Mouse (Mus musculus): ENCODE measurements around the gene Olfr548-ps1. TPM values are rescaled to one million over a fixed set of nuclear protein-coding genes. Genes with fewer than 3 reads are reported as not detected.

Gene Olfr548-ps1
- total RNA-seq, 1 experiment from 2014 or later = not detected

GRCm38 (mm10) chr7:102564999-102565997, 24.6 kb downstream of the Olfr548-ps1 start, which contains the start of gene Trim21:
TSS of gene Trim21 (minus strand) at chr7:102565486.
- ATAC-seq (replicated peaks in 1 of 2; ENCODE audit: insufficient read depth in 1 of 2, low FRiP score in 2 of 2, low TSS enrichment in 1 of 2, low read depth in 1 of 2, poor library complexity in 2 of 2, severe bottlenecking in 2 of 2) = peak; percentile 100

DNA sequence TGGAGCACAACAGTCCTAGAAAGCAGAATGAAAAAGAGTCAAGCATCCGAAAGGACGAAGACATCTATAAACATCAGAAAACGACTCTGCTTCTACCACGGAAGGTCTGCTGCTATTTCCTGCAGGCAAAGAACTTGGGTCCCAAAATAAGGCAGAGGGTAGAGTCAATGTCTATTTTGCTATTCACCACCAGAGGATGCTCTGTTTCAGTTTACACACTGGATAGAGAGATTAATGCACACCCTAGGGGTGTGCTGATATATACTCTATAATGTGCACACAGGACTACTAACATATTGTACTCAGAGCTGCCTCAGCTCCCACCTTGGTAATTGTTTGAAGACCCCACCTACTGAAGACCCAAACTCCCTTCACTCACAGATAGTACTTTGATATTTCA, 25.5 kb downstream of the Olfr548-ps1 start:
- ATAC-seq (replicated peaks in 1 of 2; ENCODE audit: insufficient read depth in 1 of 2, low FRiP score in 2 of 2, low TSS enrichment in 1 of 2, low read depth in 1 of 2, poor library complexity in 2 of 2, severe bottlenecking in 2 of 2) = no peak

DNA sequence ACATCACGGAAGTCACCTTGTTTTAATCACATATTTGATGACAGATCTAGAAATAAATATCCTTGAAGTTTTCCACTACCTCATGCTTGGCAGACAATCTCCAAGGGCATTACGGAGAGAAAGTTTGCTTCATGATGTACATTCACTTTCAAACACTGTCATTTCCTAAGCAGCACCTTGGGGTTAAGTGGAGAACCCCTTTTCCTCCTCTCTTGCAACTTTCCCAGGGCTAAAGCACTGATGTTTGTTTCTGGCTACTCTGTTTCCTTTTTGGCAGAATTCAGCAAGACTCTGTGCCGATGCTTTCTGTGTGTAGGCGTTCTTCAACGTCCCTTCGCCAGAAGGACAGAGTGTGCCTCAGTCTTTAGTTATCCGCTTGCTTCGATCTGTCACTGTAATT, 30.4 kb downstream of the Olfr548-ps1 start, which contains the start of gene Olfr550:
Olfr550 (plus strand) TSS at position 301 of the 400 bp plus-strand sequence.
- no peak for ATAC-seq (replicated peaks in 1 of 2; ENCODE audit: insufficient read depth in 1 of 2, low FRiP score in 2 of 2, low TSS enrichment in 1 of 2, low read depth in 1 of 2, poor library complexity in 2 of 2, severe bottlenecking in 2 of 2)

GRCm38 (mm10) chr7:102573174-102573830, 32.6 kb downstream of the Olfr548-ps1 start:
- no peak for ATAC-seq (replicated peaks in 1 of 2; ENCODE audit: insufficient read depth in 1 of 2, low FRiP score in 2 of 2, low TSS enrichment in 1 of 2, low read depth in 1 of 2, poor library complexity in 2 of 2, severe bottlenecking in 2 of 2)

DNA sequence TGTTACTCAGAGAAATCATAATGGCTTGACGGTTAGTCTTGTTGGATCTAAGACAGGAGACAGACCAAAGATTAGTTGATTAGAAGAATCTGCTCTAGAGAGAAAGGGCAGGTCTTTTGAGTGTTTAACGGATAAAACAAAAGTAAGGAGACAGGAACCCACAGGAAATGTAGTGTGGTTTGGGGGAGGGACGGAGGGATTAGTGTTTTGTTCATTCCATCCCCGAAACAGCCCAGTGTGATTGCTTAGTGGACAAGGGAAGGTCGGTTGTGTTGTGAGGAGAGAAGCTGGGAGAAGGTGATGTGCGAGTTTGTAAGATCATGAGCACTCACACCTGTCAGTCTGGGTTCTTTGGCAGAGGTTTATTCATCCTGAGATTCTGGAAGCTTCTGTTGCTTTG, 35.3 kb downstream of the Olfr548-ps1 start:
- ATAC-seq (replicated peaks in 1 of 2; ENCODE audit: insufficient read depth in 1 of 2, low FRiP score in 2 of 2, low TSS enrichment in 1 of 2, low read depth in 1 of 2, poor library complexity in 2 of 2, severe bottlenecking in 2 of 2) = peak; percentile 49 to 69

DNA sequence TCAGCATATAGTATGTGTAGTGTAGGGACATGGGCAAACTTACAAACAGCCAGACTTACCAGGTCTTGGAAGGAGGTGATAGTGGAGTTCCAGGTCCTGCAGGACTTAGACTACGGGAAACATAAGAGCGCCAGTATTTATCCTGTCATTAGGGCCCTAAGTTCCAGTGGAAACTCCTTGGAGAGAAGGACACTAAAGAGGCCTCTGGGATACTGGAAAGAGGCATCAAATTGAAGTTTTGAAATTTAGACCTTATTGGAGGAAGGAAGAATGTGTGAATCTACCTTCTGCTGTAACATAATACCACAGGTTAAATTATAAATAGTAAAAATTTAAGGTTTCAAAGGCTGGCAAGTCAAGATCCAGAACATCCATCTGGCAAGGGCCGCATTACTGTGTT, 51.1 kb downstream of the Olfr548-ps1 start, which contains the start of gene Olfr551:
Olfr551 (minus strand) TSS at position 101 of the 400 bp plus-strand sequence.
- ATAC-seq (replicated peaks in 1 of 2; ENCODE audit: insufficient read depth in 1 of 2, low FRiP score in 2 of 2, low TSS enrichment in 1 of 2, low read depth in 1 of 2, poor library complexity in 2 of 2, severe bottlenecking in 2 of 2) = no peak

Other genes starting within 250 kb of the Olfr548-ps1 start
- 447 and 684 TPM in 2 replicates for gene Rrm1, start 99.2 kb upstream of the Olfr548-ps1 start, total RNA-seq (2017)
- not detected in 2 replicates for gene Olfr543, start 59.2 kb upstream of the Olfr548-ps1 start, total RNA-seq (2017)
- not detected in 2 replicates for gene Olfr544, start 52.6 kb upstream of the Olfr548-ps1 start, total RNA-seq (2017)
- not detected in 2 replicates for gene Olfr545, start 41.3 kb upstream of the Olfr548-ps1 start, total RNA-seq (2017)
- not detected in 2 replicates for gene Olfr547, start 6.1 kb upstream of the Olfr548-ps1 start, total RNA-seq (2017)
- not detected in 2 replicates for gene Olfr549, start 9.0 kb downstream of the Olfr548-ps1 start, total RNA-seq (2017)
- gene Trim21, start 24.6 kb downstream of the Olfr548-ps1 start, total RNA-seq (2017) = 52.4 and 59.0 TPM in 2 replicates
- gene Olfr550, start 30.5 kb downstream of the Olfr548-ps1 start, total RNA-seq (2017) = not detected in 2 replicates
- not detected in 2 replicates for gene Olfr551, start 51.0 kb downstream of the Olfr548-ps1 start, total RNA-seq (2017)
- not detected in 2 replicates for gene Olfr552, start 56.9 kb downstream of the Olfr548-ps1 start, total RNA-seq (2017)
- not detected in 2 replicates for gene Olfr553, start 77.3 kb downstream of the Olfr548-ps1 start, total RNA-seq (2017)
- not detected in 2 replicates for gene Olfr554, start 97.5 kb downstream of the Olfr548-ps1 start, total RNA-seq (2017)
- not detected in 2 replicates for gene Olfr555, start 117.9 kb downstream of the Olfr548-ps1 start, total RNA-seq (2017)
- gene Olfr556, start 124.0 kb downstream of the Olfr548-ps1 start, total RNA-seq (2017) = not detected in 2 replicates
- gene Trim68, start 146.4 kb downstream of the Olfr548-ps1 start, total RNA-seq (2017) = 12.6 and 17.6 TPM in 2 replicates
- not detected in 2 replicates for gene Olfr557, start 155.0 kb downstream of the Olfr548-ps1 start, total RNA-seq (2017)
- 0.56 TPM in 1 of 2 replicates, not detected in the other for gene Olfr558, start 161.3 kb downstream of the Olfr548-ps1 start, total RNA-seq (2017)
- gene Olfr33, start 178.2 kb downstream of the Olfr548-ps1 start, total RNA-seq (2017) = not detected in 2 replicates
- gene Olfr559, start 186.6 kb downstream of the Olfr548-ps1 start, total RNA-seq (2017) = not detected in 2 replicates
- not detected in 2 replicates for gene Olfr560, start 218.5 kb downstream of the Olfr548-ps1 start, total RNA-seq (2017)
- not detected in 2 replicates for gene Olfr78, start 218.6 kb downstream of the Olfr548-ps1 start, total RNA-seq (2017)
- gene Olfr561, start 230.3 kb downstream of the Olfr548-ps1 start, total RNA-seq (2017) = not detected in 2 replicates

All from hematopoietic stem cell, adult 5-6 weeks (primary cell).